Mouse (Mus musculus) lung, postnatal 0 days (tissue): ENCODE measurements around the gene Rora. TPM values are rescaled to one million over a fixed set of nuclear protein-coding genes. Genes with fewer than 3 reads are reported as not detected.

Experiments used
- ATAC-seq: fragments of 200-750 bp; cut with Nextera tagmentation; 2 replicates; pipeline ENCODE4 v1.8.0; 2017; ENCODE audit warnings: moderate library complexity
- DNase-seq: peaks from one replicate; pipeline ENCODE4 v3.0.0-alpha.2; 2016; ENCODE audit warnings: low spot score
- H3K27ac ChIP-seq: fragments of 300-500 bp; sonication (generic); 2 replicates; pipeline ENCODE4 v1.5.1; 2014; ENCODE audit warnings: antibody characterized with exemption, mild to moderate bottlenecking, low read length, mixed read lengths
- H3K27me3 ChIP-seq: fragments of 300-500 bp; sonication (generic); replicated peaks from 2 replicates; pipeline ENCODE4 v1.6.1; 2014; ENCODE audit warnings: low read length, mixed read lengths; ENCODE audit not compliant: insufficient read depth
- H3K36me3 ChIP-seq: fragments of 300-500 bp; sonication (generic); 2 replicates; pipeline ENCODE4 v1.6.1; 2014; ENCODE audit warnings: low read length, mixed read lengths; ENCODE audit not compliant: insufficient read depth
- H3K4me1 ChIP-seq: fragments of 300-500 bp; sonication (generic); 2 replicates; pipeline ENCODE4 v1.6.1; 2014; ENCODE audit warnings: antibody characterized with exemption, low read depth, low read length, mixed read lengths; ENCODE audit not compliant: insufficient read depth
- H3K4me2 ChIP-seq: fragments of 300-500 bp; sonication (generic); replicated peaks from 2 replicates; pipeline ENCODE4 v1.6.1; 2014; ENCODE audit warnings: low read depth, mild to moderate bottlenecking, low read length, moderate library complexity, mixed read lengths
- H3K4me3 ChIP-seq: fragments of 300-500 bp; sonication (generic); 2 replicates; pipeline ENCODE4 v1.5.1; 2014; ENCODE audit warnings: low read depth, low read length
- H3K9ac ChIP-seq: fragments of 300-500 bp; sonication (generic); replicated peaks from 2 replicates; pipeline ENCODE4 v1.6.1; 2014; ENCODE audit warnings: low read depth, mild to moderate bottlenecking
- H3K9me3 ChIP-seq: fragments of 300-500 bp; sonication (generic); 2 replicates; pipeline ENCODE4 v1.6.1; 2016; ENCODE audit warnings: low read length, mixed read lengths
- CTCF ChIP-seq: IDR thresholded peaks from 2 replicates; pipeline ENCODE4 v1.5.1; 2016; ENCODE audit warnings: antibody characterized with exemption, mild to moderate bottlenecking
- EP300 ChIP-seq: IDR thresholded peaks from 2 replicates; pipeline ENCODE4 v1.6.1; 2016; ENCODE audit warnings: antibody characterized with exemption, mild to moderate bottlenecking, control low read depth
- WGBS: fragments of 180-500 bp; shearing (Covaris S2); extraction: QIAGEN DNeasy Blood & Tissue Kit; methylation state at CpG from one replicate; pipeline ENCODE4 v1.1.7; 2014; 5-methylcytosine and 5-hydroxymethylcytosine counted together
- polyA plus RNA-seq: library from polyadenylated mRNA; unstranded; fragments of >200 nt; fragmentation: Nextera tagmentation; extraction: Ambion mirVana; gene quantifications from 2 replicates; pipeline ENCODE4 v1.2.1, GENCODE M21; 2015

Rora gene
- polyA plus RNA-seq, 1 experiment from 2014 or later, result 18.8 TPM

- Histone ChIP-seq H3K4me3 (no peak overlapping the region), H3K27me3 (no peaks in the 10 kb centered on the region), H3K9ac (no peak overlapping the region), H3K4me1 (no peaks in the 10 kb centered on the region), H3K36me3 (no peaks in the 10 kb centered on the region), H3K4me2 (no peak overlapping the region), H3K27ac (no peak overlapping the region), H3K9me3 (no peaks in the 10 kb centered on the region)
- DNase-seq (no peak), ATAC-seq (no peak)
- 92% methylated on average over 2 of the region's 2 CpGs for WGBS
- TF ChIP-seq CTCF (no peak), EP300 (no peak)
These were observed 473.0 kb downstream of the Rora start for GRCm38 (mm10) chr9:69126595-69126994.

GRCm38 (mm10) chr9:69128335-69128734, 474.7 kb downstream of the Rora start:
- DNase-seq (peak; percentile 40), ATAC-seq (peak; percentile 64)
- H3K36me3 ChIP-seq, result no peaks in the 10 kb centered on the region
- peaks cover 5% of the 10 kb centered on the region; the same call in 1 of the 2 replicates for H3K4me1 ChIP-seq
- no peak overlapping the region for H3K9ac ChIP-seq
- H3K4me3 ChIP-seq, result no peak overlapping the region
- no peak overlapping the region for H3K4me2 ChIP-seq
- H3K9me3 ChIP-seq, result no peaks in the 10 kb centered on the region
- no peaks in the 10 kb centered on the region for H3K27me3 ChIP-seq
- no peak overlapping the region for H3K27ac ChIP-seq
- no peak for TF ChIP-seq CTCF
- TF ChIP-seq EP300, result 0 out of 2 replicates have a peak, but pooled peaks have one; percentile 28
- 73% methylated on average over 6 of the region's 6 CpGs for WGBS

- H3K9ac ChIP-seq, result no peak overlapping the region
- H3K4me2 ChIP-seq, result no peak overlapping the region
- H3K27me3 ChIP-seq, result no peaks in the 10 kb centered on the region
- no peaks in the 10 kb centered on the region for H3K36me3 ChIP-seq
- TF ChIP-seq EP300, result peak; percentile 67
- TF ChIP-seq CTCF, result no peak
- peak overlapping the region; percentile 28; the same call in 1 of the 2 replicates for H3K27ac ChIP-seq
- ATAC-seq (peak; percentile 87), DNase-seq (peak; percentile 79)
- WGBS, result 44% methylated on average over 6 of the region's 6 CpGs
- H3K4me1 ChIP-seq, result peaks cover 8% of the 10 kb centered on the region; the same call in 1 of the 2 replicates
- no peak overlapping the region for H3K4me3 ChIP-seq
- H3K9me3 ChIP-seq, result no peaks in the 10 kb centered on the region
These were observed 479.4 kb downstream of the Rora start for GRCm38 (mm10) chr9:69132995-69133394.

- H3K27ac ChIP-seq, result peak overlapping the region; percentile 15; the same call in 1 of the 2 replicates
- WGBS, result 22% methylated on average over 7 of the region's 7 CpGs
- H3K9ac ChIP-seq, result no peak overlapping the region
- no peak for TF ChIP-seq CTCF
- TF ChIP-seq EP300, result no peak
- H3K27me3 ChIP-seq, result no peaks in the 10 kb centered on the region
- ATAC-seq (peak; percentile 46), DNase-seq (peak; percentile 48)
- H3K4me1 ChIP-seq, result peaks cover 8% of the 10 kb centered on the region; the same call in 1 of the 2 replicates
- H3K4me3 ChIP-seq, result no peak overlapping the region
- H3K36me3 ChIP-seq, result no peaks in the 10 kb centered on the region
- no peaks in the 10 kb centered on the region for H3K9me3 ChIP-seq
- 0 out of 2 replicates have a peak overlapping the region, but pooled peaks have one; percentile 14 for H3K4me2 ChIP-seq
These were observed 480.1 kb downstream of the Rora start for GRCm38 (mm10) chr9:69133696-69134095.

GRCm38 (mm10) chr9:69134604-69135003, 481.0 kb downstream of the Rora start:
- H3K4me1 ChIP-seq, result peaks cover 8% of the 10 kb centered on the region; the same call in 1 of the 2 replicates
- no peaks in the 10 kb centered on the region for H3K9me3 ChIP-seq
- no peak overlapping the region for H3K4me2 ChIP-seq
- H3K27me3 ChIP-seq, result no peaks in the 10 kb centered on the region
- DNase-seq (no peak), ATAC-seq (no peak; the same call in 1 of the 2 replicates)
- H3K9ac ChIP-seq, result no peak overlapping the region
- TF ChIP-seq EP300 (no peak), CTCF (no peak)
- H3K27ac ChIP-seq, result no peak overlapping the region
- 81% methylated on average over 9 of the region's 9 CpGs for WGBS
- H3K4me3 ChIP-seq, result no peak overlapping the region
- H3K36me3 ChIP-seq, result no peaks in the 10 kb centered on the region

DNA sequence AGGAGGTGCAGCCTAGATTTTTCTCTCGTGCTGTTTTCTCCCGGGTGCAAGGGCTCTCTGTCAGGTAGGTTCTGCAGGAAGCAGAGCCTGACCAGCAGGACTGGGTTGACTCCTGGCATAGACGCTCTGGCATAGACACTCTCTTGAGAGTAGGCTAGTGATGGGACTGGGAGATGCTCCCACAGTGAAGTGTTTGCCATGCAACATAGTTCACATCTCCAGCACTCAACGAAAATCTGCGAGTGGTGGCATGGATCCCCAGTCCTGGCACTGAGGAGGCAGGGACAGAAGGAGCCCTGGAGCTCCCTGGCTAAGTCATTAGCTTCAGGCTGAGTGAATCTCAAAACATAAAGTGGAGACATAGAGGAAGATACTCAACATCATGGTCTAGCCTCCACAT, 483.2 kb downstream of the Rora start:
- ATAC-seq, result no peak
- WGBS, result 84% methylated on average over 5 of the region's 5 CpGs
- H3K9ac ChIP-seq, result no peak overlapping the region
- no peaks in the 10 kb centered on the region for H3K27me3 ChIP-seq
- peaks cover 8% of the 10 kb centered on the region; the same call in 1 of the 2 replicates for H3K4me1 ChIP-seq
- H3K4me2 ChIP-seq, result no peak overlapping the region
- DNase-seq, result no peak
- no peak for TF ChIP-seq EP300
- no peak for TF ChIP-seq CTCF
- H3K36me3 ChIP-seq, result no peaks in the 10 kb centered on the region
- H3K4me3 ChIP-seq, result no peak overlapping the region
- H3K9me3 ChIP-seq, result no peaks in the 10 kb centered on the region
- no peak overlapping the region for H3K27ac ChIP-seq
